Mouse (Mus musculus) kidney, postnatal 0 days (tissue): ENCODE measurements at regions not wholly inside any gene's neighbourhood (a gene's known extent, or its start where the extent isn't known, plus 50 kb on each side); places are given as distances from the start of the nearest gene placed in this dataset.

ENCODE experiments used
- ATAC-seq: fragments of 200-750 bp; cut with Nextera tagmentation; replicated peaks from 2 replicates; pipeline ENCODE4 v1.8.0; 2017; ENCODE audit warnings: low read depth, moderate number of reproducible peaks, moderate TSS enrichment, moderate library complexity; ENCODE audit not compliant: low FRiP score
- DNase-seq: peaks from one replicate; pipeline ENCODE4 v3.0.0-alpha.2; 2016; ENCODE audit warnings: low spot score
- H3K27ac ChIP-seq: fragments of 300-500 bp; sonication (generic); 2 replicates; pipeline ENCODE4 v1.5.1; 2014; ENCODE audit warnings: mild to moderate bottlenecking
- H3K27me3 ChIP-seq: fragments of 300-500 bp; sonication (generic); 2 replicates; pipeline ENCODE4 v1.6.1; 2014; ENCODE audit warnings: low read length, mixed read lengths; ENCODE audit not compliant: insufficient read depth
- H3K36me3 ChIP-seq: fragments of 300-500 bp; sonication (generic); 2 replicates; pipeline ENCODE4 v1.6.1; 2014; ENCODE audit warnings: low read length, mixed read lengths; ENCODE audit not compliant: insufficient read depth
- H3K4me1 ChIP-seq: fragments of 300-500 bp; sonication (generic); replicated peaks from 2 replicates; pipeline ENCODE4 v1.6.1; 2014; ENCODE audit warnings: antibody characterized with exemption, low read length, mixed read lengths; ENCODE audit not compliant: insufficient read depth
- H3K4me2 ChIP-seq: fragments of 300-500 bp; sonication (generic); 2 replicates; pipeline ENCODE4 v1.6.1; 2014; ENCODE audit warnings: mild to moderate bottlenecking, low read length, moderate library complexity, mixed read lengths
- H3K4me3 ChIP-seq: fragments of 300-500 bp; sonication (generic); replicated peaks from 2 replicates; pipeline ENCODE4 v1.5.1; 2014; ENCODE audit warnings: low read depth, low read length
- H3K9ac ChIP-seq: fragments of 300-500 bp; sonication (generic); 2 replicates; pipeline ENCODE4 v1.6.1; 2014; ENCODE audit warnings: low read depth, low read length
- H3K9me3 ChIP-seq: fragments of 300-500 bp; sonication (generic); replicated peaks from 2 replicates; pipeline ENCODE4 v1.6.1; 2016; ENCODE audit warnings: low read length, inconsistent platforms, mixed read lengths
- CTCF ChIP-seq: IDR thresholded peaks from 2 replicates; pipeline ENCODE4 v1.5.1; 2016; ENCODE audit warnings: antibody characterized with exemption, low read depth, mild to moderate bottlenecking, moderate library complexity
- WGBS: fragments of 180-500 bp; shearing (Covaris S2); extraction: QIAGEN DNeasy Blood & Tissue Kit; methylation state at CpG from one replicate; pipeline ENCODE4 v1.1.7; 2014; 5-methylcytosine and 5-hydroxymethylcytosine counted together

DNA sequence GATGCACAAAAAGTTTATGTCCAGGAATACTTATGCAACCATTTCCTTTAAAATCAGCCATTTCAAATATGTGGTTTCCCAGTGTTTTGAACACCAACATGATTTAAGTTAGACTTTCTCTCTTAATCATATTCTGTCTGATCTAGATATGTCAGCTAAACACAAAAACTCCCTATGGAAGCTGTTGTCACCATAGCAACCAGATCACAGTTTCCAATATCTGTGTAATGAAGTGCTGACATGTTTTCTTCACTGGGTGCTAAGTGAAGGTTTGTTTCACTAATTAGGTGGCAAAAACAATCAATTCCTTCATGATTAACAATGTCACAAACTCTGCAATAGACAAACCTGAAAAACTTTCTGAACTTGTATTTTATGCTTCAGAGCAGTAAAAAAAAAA, 615.9 kb upstream of the Ccng1 start:
- no peaks in the 10 kb centered on the region for H3K36me3 ChIP-seq
- no peak for TF ChIP-seq CTCF
- no peak for ATAC-seq

DNA sequence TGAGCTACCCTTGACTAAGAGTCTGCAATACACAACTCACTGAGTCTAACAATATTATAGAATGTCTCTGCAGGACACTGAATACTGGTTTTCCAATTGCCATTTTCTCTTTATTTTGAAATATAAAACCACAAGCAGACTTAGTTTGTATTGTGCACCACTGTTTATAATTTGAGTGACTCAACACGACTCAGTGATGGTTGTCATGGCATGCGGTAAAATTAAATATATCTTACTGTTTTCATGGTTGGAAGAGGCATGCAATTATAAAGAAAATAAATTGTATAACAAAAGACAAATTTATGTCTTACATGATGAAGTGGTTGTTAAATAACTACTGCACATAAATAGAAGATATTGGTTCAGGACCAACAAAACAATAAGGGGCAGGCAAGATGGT, 586.0 kb upstream of the Ccng1 start:
- H3K36me3 ChIP-seq = no peaks in the 10 kb centered on the region
- no peak overlapping the region for H3K27ac ChIP-seq
- no peaks in the 10 kb centered on the region for H3K9me3 ChIP-seq
- no peaks in the 10 kb centered on the region for H3K27me3 ChIP-seq
- H3K4me3 ChIP-seq = no peak overlapping the region
- no peak overlapping the region for H3K9ac ChIP-seq
- H3K4me2 ChIP-seq = no peak overlapping the region
- DNase-seq = no peak
- ATAC-seq = no peak
- TF ChIP-seq CTCF = no peak
- H3K4me1 ChIP-seq = no peaks in the 10 kb centered on the region
- 61% methylated on average over 2 of the region's 2 CpGs for WGBS

More for the DNA sequence above, 615.9 kb upstream of the Ccng1 start:
- H3K27me3 ChIP-seq = no peaks in the 10 kb centered on the region
- H3K4me2 ChIP-seq = no peak overlapping the region
- H3K27ac ChIP-seq = no peak overlapping the region
- no peak for DNase-seq
- H3K9ac ChIP-seq = no peak overlapping the region
- H3K4me1 ChIP-seq = no peaks in the 10 kb centered on the region
- no peak overlapping the region for H3K4me3 ChIP-seq
- no peaks in the 10 kb centered on the region for H3K9me3 ChIP-seq

DNA sequence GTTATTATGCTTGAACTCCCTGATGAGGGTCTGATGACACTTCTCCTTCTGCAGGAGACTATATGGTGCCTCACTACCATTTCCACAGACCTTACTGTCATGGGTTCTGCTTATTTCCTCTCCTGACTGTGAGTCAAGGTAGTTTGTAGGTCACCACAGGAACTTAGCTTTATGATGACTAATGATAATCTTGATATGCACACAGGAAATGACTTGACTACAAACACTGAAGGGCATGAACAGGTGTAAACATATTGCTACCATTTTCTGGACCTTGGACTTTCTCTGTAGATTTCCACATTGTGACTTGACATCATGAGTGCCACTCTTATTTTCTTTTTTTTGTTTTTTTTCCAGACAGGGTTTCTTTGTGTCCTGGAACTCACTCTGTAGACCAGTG, 585.3 kb upstream of the Ccng1 start:
- Histone ChIP-seq H3K27me3 (no peaks in the 10 kb centered on the region), H3K4me1 (no peaks in the 10 kb centered on the region), H3K4me3 (no peak overlapping the region), H3K36me3 (no peaks in the 10 kb centered on the region), H3K4me2 (no peak overlapping the region), H3K9me3 (no peaks in the 10 kb centered on the region), H3K27ac (no peak overlapping the region), H3K9ac (no peak overlapping the region)
- DNase-seq (no peak), ATAC-seq (no peak)
- no peak for TF ChIP-seq CTCF

DNA sequence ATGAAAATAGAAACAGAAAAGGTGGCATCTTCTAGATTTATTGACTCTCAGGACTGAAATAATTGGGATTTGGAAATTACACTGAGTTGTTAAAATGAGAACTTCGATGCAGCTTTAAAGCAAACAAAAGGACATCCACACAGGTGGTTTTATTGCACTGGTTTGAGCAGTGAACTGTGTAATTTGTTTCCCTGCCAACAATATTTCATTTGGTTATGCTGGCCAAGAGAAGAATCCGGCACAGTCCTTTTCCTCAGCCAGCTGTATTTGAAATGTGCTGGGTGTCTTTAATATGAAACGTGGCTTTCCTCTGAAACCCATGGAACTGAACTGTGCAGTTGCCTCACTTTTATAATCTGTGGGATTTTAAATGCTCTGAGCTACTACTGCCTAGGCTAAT, 582.0 kb upstream of the Ccng1 start:
- WGBS = 15% methylated on average over 3 of the region's 3 CpGs
- Histone ChIP-seq H3K4me1 (no peaks in the 10 kb centered on the region), H3K27me3 (no peaks in the 10 kb centered on the region), H3K9ac (no peak overlapping the region), H3K4me2 (no peak overlapping the region), H3K4me3 (no peak overlapping the region), H3K27ac (no peak overlapping the region), H3K9me3 (no peaks in the 10 kb centered on the region), H3K36me3 (no peaks in the 10 kb centered on the region)
- peak; percentile 9 for DNase-seq
- no peak for ATAC-seq
- TF ChIP-seq CTCF = no peak

DNA sequence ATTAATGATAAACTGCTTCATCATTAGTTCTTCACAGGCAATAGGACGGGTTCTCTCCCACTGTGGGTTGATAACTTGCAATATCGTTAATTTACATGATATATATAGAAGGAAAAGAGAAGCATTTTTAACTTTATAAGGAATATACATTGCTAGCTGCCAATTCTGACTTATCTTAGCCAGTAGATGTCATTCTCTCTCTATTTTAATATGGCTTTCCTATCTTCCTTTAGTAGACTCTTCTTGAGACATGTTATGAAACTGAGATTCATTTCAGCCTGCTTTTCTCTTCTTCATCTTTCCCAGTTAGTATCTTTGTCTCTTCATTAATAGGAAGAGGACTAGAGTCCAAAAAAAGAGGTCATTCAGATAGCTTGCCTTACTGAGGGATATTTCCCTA, 578.6 kb upstream of the Ccng1 start:
- no peak for ATAC-seq
- H3K9me3 ChIP-seq = no peaks in the 10 kb centered on the region
- TF ChIP-seq CTCF = no peak
- no peak overlapping the region for H3K27ac ChIP-seq
- H3K4me3 ChIP-seq = no peak overlapping the region
- H3K4me1 ChIP-seq = no peaks in the 10 kb centered on the region
- peak; percentile 3 for DNase-seq
- no peak overlapping the region for H3K4me2 ChIP-seq
- no peaks in the 10 kb centered on the region for H3K27me3 ChIP-seq
- WGBS = 69% methylated on average over 2 of the region's 2 CpGs
- H3K9ac ChIP-seq = no peak overlapping the region
- H3K36me3 ChIP-seq = no peaks in the 10 kb centered on the region
